Mouse (Mus musculus) embryo, embryonic 9.5 days (tissue): Measurements from ENCODE around the gene Ociad2.
"Not testable (repeated sequence)": the region's sequence is repeated elsewhere in the genome, so short reads cannot be mapped to it uniquely, and the experiment has no call there.

Source experiments
- DNase-seq: peaks from one replicate; pipeline ENCODE4 v3.0.0-alpha.2; 2017; ENCODE audit errors: extremely low spot score

The Ociad2 gene

DNA sequence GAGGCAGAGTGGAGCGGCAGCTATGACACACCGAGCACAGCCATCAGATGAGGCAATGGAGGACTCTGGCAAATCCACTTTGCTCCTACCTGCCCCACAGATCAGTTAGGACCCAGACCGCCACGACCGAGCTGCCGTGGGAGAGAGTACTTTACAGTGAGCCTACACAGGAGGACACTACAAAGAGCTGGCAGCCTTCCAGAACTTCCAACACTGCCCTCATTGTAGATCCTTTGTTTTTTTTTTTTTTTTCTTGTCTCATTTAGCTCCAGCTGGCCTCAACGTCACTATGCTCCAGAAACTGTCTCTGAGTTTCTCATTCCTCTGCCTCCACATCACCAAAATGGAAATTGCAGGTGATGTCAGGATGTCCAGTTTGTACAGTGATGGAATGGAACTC is 12.7 kb upstream of the Ociad2 start:
- DNase-seq: no peak

DNA sequence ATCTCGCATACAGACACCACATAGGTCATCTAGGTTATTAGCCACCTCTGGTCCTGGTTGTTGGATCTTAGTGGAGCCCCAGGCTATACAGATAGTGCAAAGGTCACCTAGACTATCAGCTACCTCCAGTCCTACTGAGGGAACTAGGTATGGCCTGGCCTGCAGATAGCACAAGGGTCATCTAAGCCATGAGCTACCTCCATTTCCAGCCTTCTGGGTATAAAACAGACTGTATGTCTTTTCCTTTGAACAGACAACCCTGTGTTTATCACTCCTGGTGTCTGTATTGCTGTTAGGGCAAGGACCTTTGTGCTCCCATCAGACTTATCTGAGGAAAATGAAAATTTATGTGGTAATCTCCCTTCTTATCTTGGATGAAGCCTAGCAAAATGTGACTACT is 11.0 kb upstream of the Ociad2 start:
- no peak for DNase-seq

DNA sequence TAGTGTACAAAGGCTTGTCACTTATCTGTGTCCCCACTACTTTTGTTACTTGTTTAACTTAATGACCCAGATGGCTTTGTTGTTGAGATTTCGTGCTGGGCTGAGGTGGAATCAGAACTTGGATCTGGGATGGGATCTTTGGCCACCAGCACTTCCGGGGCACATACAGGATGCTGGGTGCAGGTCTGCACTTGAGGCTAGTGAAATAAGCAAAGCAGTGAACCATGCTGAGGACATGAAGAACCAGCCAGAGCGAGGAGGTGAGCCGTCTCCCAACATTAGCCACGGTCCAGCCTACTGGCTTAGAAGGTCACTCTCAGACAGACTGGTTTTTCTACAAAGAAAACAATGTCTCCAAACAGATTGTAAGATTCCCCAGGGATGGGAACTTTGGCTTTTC is 8.7 kb upstream of the Ociad2 start:
- DNase-seq: no peak

DNA sequence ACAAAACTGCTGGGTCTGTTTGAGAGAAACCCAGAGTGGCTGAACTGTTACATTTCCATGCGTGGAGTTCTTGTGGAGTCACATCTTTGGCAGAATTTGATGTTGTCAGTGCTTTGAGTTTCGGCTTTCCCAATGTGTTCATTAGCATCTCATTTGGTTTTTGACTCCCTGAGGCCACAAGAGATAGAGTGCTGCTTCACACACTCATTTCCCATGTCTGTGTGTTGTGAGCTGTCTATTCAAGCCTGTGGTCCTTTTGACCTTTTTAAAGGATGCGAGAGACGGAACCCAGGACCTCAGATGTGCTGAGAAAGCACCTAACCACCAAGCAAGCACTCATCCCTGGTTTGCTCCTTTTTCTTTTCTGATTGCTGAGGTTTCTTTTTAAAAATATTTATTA is 4.4 kb upstream of the Ociad2 start:
- DNase-seq: no peak

DNA sequence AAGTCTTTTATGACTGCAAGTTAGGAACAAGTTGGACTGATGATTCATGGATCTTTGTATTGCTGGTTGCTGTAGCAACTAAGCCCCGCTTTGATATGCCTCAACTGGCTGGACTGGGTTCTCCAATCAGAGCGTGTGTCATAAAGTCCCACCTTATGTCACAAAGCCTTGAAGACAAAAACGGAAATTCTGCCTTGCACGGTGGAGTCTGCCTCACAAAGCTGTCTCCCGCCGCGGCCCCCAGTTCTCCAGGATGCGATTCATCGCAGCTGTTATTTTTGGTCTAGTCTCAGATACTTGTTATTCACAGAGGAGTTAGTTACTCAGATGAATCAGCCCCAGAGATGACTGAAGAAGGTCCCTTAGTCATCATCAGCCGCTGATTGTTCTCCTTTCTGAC is 3.5 kb upstream of the Ociad2 start:
- DNase-seq: no peak

DNA sequence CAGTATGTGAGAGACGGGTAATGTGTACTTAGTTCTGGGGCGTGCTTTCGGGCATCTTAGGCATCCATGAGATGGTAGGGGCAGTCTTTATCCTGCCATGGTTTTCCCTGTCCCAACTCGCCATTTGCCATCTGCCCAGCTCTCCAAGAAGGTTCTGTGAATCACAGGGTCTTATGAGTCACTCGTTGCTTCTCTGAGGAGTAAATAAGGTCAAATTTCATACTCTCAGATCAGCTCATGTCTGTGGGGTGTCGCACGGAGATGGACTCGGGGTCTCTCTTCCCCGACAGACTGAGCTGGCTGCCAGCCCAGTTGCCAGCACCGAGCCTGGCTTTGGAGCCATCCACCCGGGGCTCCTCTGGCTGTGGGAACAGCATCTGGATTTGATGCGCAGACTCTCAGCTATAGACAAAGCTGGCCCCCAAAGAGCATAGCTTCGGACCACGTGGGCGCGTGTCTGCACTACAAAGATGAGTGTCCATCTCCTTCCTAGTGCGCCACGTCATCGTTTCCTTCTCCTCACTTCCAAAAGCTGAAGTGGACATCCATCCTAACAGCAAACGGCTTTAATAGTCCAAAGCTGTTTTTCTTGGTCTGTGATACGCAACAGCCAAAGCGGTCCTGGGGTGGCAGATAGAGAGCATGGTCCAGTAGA is 2.0 kb upstream of the Ociad2 start:
- DNase-seq: no peak

- no peak for DNase-seq
Measured at GRCm38 (mm10) chr5:73339779-73340722, 777 bp downstream of the Ociad2 start.

DNA sequence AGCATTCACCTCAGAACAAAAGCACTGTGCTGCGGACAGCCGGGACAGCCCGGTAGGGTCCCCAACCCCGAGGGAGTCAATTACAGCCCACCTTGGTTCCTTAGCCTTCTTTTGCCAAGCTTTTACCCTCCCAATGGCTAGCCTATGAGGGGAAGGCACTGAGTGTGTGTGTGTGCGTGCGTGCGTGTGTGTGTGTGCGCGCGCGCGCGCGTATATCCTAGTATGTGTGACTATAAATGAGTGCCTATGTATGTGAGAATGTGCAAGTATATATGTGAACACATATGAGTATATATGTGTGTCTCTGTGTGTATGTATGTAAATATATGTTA is 2.0 kb downstream of the Ociad2 start:
- DNase-seq: peak; percentile 37

DNA sequence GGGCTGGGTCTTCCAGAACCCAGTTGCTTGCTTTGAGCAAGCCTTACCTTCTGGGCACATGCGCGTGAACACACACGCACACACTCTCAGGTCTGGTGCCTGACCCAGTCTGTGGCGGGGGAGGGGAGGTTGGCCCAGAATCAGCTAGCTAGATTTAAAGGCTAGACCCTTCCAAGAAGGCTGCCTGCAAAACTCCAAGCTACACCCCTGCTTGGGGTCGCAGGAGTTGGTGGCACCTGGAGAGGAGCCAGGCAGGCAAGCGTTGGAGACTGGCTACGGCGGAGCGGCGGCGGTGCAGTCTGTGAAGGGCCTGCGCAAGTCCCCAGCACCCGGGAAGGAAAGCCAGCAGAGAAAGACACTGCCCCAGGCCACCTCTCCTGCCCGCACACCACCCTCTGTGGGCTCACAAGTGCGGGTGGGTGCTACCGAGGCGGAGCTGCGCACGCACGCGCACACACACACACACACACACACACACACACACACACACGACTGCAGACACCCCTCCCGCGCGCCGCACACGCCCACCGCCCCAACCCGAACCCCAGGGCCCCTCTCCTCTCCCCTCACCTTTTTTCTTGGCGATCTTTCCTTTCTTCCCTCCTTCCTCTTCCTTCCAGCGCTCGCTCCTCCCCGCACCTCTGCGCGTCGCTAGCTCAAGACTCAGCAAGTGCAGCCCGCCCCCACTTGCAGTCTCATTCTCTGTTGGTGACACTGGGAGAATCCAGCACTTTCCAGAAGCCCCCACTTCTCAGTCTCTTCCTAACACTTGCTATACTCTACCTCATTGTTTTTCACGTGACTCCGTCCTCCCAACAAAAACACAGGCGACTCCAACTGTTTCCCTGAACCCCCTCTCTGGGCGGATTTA is 2.6 kb downstream of the Ociad2 start:
- DNase-seq: peak; percentile 52

GRCm38 (mm10) chr5:73336448-73336847 is 4.4 kb downstream of the Ociad2 start:
- DNase-seq: no peak

GRCm38 (mm10) chr5:73331002-73331401 is 9.8 kb downstream of the Ociad2 start:
- DNase-seq: no peak

DNA sequence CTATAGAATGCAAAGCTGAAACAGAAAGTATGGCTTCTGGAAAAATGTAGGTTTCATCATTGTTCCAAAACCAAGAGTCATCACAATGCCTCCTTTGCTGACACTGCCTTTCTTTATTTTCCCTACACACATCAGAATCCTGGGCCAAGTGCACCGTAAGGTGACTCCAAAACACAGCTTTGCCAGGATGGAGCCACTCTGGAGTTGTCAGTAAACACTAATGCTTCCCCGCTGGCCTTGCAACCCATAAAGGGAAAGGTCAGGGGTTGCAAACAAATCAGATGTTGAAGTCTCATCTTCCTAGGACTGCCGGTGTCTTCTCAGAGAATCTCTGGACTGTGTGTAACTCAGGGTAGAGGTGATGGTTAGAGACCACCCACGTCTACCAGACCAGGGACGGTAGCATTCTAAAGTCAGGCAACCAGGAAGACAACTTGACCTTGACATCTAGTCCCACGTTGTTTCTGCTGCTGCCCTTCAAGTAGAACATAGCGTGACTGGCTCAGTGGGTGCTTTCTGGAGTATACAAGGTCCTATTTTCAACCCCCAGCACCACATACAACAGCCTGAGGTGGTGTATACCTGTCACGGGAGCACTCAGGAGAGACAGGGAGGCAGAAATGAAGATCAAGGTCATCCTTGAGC is 16.2 kb downstream of the Ociad2 start:
- DNase-seq: no peak

DNA sequence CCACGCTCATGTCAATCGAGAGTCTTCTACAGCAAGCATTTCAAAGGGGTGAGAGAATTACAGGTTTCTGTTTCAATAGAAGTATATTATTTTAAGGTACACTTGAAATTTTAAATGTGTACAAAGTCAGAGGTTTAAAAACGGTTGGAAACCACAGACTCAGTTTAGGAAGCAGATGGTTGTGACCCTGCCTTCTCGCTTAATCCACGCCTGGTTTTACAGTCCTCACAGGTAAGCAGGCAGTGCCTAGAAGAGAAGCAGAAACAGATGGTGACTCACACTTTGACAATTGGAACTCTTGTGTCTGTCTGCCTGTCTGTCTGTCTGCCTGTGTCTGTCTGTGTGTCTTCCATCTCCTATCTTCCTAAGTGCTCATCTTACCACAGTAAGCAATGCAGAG is 17.2 kb downstream of the Ociad2 start:
- no peak for DNase-seq

- not testable (repeated sequence) for DNase-seq
Measured at GRCm38 (mm10) chr5:73322684-73323083, 18.1 kb downstream of the Ociad2 start.

GRCm38 (mm10) chr5:73319306-73319705 is 21.5 kb downstream of the Ociad2 start:
- DNase-seq: no peak

- no peak for DNase-seq
Measured at GRCm38 (mm10) chr5:73314654-73315053, 26.2 kb downstream of the Ociad2 start.

DNA sequence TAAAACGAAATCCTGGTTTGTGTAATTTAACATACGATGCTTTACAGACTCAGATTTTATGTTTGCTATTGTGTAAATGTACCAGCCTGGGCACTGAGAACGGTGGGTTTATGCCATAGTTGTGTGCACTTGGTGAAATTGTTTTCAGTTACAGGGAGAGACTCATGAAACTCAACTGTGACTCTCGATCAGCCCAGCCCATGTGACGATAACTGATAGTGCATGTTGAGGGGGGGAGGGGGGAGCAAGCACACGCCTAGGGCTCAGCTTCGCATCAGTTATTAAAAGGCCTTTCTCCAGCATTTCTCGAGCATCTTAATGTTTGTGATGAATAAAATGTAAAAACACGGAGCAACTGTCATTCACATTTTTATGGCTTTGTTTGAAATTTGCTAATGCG is 27.2 kb downstream of the Ociad2 start:
- no peak for DNase-seq

GRCm38 (mm10) chr5:73311458-73311857 is 29.4 kb downstream of the Ociad2 start:
- DNase-seq: no peak

- DNase-seq: no peak
Measured at GRCm38 (mm10) chr5:73310401-73310800, 30.4 kb downstream of the Ociad2 start.

DNA sequence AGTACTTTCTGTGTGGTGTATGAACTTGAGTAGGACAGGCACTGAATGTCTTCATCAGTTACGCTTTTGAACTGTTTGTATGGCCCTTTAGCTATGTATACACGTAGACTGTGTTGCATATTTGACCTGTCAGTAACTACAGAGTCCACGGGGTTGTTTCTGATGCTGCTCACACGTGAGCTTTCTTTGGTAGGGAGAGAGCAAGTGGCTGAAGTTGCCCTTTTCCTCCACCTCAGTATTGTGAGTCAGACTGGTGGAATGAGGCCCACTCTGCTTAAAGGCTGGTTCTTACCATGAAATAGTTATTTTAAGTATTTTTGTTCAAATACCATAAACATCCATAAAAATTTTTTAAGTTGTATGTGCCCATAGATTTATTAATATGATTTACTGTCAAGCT is 31.3 kb downstream of the Ociad2 start:
- DNase-seq: no peak

- DNase-seq: no peak
Measured at GRCm38 (mm10) chr5:73307297-73307696, 33.5 kb downstream of the Ociad2 start.

DNA sequence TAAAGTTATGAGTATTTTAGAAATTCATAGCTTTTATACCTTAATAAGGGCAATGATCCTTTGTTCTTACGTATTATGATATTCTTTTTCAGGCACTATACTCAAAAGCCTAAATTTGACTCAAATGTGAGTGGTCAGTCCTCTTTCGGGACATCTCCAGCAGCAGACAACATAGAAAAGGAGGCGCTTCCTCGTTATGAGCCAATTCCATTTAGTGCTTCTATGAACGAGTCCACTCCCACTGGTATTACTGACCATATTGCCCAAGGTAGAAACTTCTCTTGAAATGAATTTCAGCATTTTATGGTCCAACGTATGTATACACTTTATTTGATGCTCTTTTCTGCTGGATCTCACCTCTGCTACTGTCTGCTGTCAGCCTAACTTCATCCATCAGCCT is 34.3 kb downstream of the Ociad2 start:
- no peak for DNase-seq
